Mouse (Mus musculus): ENCODE data around the gene Slc12a8.

Slc12a8 gene

GRCm38 (mm10) chr16:33583881-33584454, 66.8 kb downstream of the Slc12a8 start:
- DNase-seq (ENCODE audit: extremely low spot score): peak; percentile 59

- peak; percentile 72 for DNase-seq (ENCODE audit: extremely low spot score)
Observed at GRCm38 (mm10) chr16:33584455-33585082, 67.4 kb downstream of the Slc12a8 start.

GRCm38 (mm10) chr16:33585083-33585460, 67.9 kb downstream of the Slc12a8 start:
- no peak for DNase-seq (ENCODE audit: extremely low spot score)

- DNase-seq (ENCODE audit: extremely low spot score): no peak
Observed at GRCm38 (mm10) chr16:33587283-33588127, 70.4 kb downstream of the Slc12a8 start.

GRCm38 (mm10) chr16:33588845-33589244, 71.7 kb downstream of the Slc12a8 start:
- DNase-seq (ENCODE audit: extremely low spot score): no peak

- no peak for DNase-seq (ENCODE audit: extremely low spot score)
Observed at GRCm38 (mm10) chr16:33590438-33590837, 73.3 kb downstream of the Slc12a8 start.

GRCm38 (mm10) chr16:33591390-33592067, 74.4 kb downstream of the Slc12a8 start:
- no peak for DNase-seq (ENCODE audit: extremely low spot score)

- no peak for DNase-seq (ENCODE audit: extremely low spot score)
Observed at GRCm38 (mm10) chr16:33592286-33592685, 75.2 kb downstream of the Slc12a8 start.

- no peak for DNase-seq (ENCODE audit: extremely low spot score)
Observed at GRCm38 (mm10) chr16:33593467-33593866, 76.3 kb downstream of the Slc12a8 start.

GRCm38 (mm10) chr16:33594037-33594771, 77.1 kb downstream of the Slc12a8 start:
- peak; percentile 75 for DNase-seq (ENCODE audit: extremely low spot score)

- DNase-seq (ENCODE audit: extremely low spot score): no peak
Observed at GRCm38 (mm10) chr16:33595235-33595769, 78.2 kb downstream of the Slc12a8 start.

- no peak for DNase-seq (ENCODE audit: extremely low spot score)
Observed at GRCm38 (mm10) chr16:33596213-33596612, 79.1 kb downstream of the Slc12a8 start.

- DNase-seq (ENCODE audit: extremely low spot score): no peak
Observed at GRCm38 (mm10) chr16:33600216-33600615, 83.1 kb downstream of the Slc12a8 start.

GRCm38 (mm10) chr16:33601299-33601698, 84.2 kb downstream of the Slc12a8 start:
- no peak for DNase-seq (ENCODE audit: extremely low spot score)

GRCm38 (mm10) chr16:33605647-33606596, 88.8 kb downstream of the Slc12a8 start:
- DNase-seq (ENCODE audit: extremely low spot score): peak; percentile 70

- DNase-seq (ENCODE audit: extremely low spot score): no peak
Observed at GRCm38 (mm10) chr16:33606691-33607532, 89.8 kb downstream of the Slc12a8 start.

- no peak for DNase-seq (ENCODE audit: extremely low spot score)
Observed at GRCm38 (mm10) chr16:33609554-33609953, 92.4 kb downstream of the Slc12a8 start.

GRCm38 (mm10) chr16:33610466-33610865, 93.3 kb downstream of the Slc12a8 start:
- DNase-seq (ENCODE audit: extremely low spot score): no peak

- DNase-seq (ENCODE audit: extremely low spot score): no peak
Observed at GRCm38 (mm10) chr16:33611291-33611690, 94.2 kb downstream of the Slc12a8 start.

Data from embryo, embryonic 9.5 days (tissue).